Mouse (Mus musculus) right cerebral cortex, adult 18-20 months (tissue): ENCODE data around the gene Grn.
"Not testable (repeated sequence)": the region's sequence is repeated elsewhere in the genome, so short reads cannot be mapped to it uniquely, and the experiment has no call there.

ENCODE experiments used
- DNase-seq: peaks from one replicate; pipeline ENCODE4 v3.0.0; 2022; ENCODE audit warnings: mixed read lengths

The Grn gene

DNA sequence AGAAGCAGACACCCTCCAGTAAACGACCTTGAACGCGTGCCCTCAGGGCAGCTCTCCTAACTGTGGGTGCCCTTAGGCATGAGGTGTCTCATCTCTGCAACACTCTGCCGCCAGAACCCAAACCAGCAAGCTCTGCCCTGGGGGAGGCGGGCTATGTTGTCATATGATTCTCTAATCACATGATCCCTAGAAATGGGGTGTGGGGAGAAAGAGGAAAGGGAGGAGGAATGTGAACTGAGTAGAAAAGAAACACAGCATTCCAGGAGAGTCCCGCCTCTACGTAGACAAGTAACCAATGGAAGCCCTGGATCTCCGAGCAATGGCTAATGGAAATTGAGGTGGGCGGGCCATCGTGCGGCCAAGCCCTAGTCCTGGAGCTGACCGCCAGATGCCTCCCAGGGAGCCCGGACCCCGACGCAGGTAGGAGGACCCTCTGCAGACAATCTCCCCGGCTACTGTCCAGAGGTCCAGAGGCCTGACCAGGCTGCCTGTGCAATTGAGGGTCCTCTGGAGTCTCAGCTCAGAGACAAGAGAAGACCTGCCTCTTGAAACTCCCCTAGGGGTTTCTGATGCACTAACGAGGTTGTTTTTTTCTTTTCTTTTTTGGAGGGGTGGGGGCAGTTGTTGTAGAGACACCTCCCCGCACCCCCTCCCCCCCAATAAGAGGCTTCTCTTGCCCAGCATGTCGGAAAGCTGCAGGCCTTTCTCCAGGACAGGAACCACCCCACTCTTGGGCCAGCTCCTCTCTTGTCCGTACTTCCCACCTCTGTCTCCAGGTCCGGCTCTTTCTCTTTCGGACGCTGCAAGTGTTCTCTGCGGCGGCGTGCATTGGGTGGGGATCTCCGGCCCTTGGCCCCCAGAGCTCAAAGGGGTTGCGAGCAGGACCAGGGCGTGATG lies at the start of gene Grn:
Gene Grn (plus strand): TSS at position 195 of the 897 bp plus-strand sequence.
- peak; percentile 95 for DNase-seq

DNA sequence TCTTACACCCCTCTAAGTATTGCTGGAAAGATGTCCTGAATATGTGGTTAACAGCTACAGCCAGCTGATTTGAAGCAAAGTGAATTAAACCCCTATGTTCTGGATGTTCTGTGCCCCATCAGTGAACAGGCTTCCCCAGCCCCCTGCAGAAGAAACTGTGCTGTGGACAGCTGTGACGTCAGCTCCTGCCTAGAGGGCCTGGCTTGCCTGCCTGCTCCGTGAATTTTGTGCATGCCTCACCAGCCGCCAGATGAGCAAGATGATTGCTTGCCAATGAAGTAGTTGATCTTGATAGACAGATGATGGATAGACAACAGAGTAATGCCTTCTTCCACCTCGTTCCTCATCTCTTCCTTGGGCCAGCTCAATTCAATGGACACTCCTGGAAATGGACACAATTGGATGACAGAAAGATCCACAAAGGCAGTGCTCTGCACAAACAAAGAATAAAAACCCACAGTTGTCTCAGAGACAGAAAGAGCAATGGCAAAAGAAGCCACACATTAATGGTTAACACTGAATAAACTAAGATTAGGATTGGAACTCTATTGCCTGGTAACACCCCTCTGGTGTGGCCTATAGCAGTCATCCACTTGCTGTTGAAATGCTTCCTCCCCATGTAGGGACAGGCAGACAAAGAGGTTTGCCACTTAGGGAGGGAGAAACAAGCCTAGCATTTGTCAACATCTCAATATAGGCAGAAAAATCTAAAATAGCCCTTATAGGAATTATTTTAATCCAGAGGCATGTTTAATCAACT lies 48.6 kb upstream of the Grn start:
- no peak for DNase-seq

- DNase-seq, result no peak
Measured at GRCm38 (mm10) chr11:102382794-102383193, 47.3 kb upstream of the Grn start.

DNA sequence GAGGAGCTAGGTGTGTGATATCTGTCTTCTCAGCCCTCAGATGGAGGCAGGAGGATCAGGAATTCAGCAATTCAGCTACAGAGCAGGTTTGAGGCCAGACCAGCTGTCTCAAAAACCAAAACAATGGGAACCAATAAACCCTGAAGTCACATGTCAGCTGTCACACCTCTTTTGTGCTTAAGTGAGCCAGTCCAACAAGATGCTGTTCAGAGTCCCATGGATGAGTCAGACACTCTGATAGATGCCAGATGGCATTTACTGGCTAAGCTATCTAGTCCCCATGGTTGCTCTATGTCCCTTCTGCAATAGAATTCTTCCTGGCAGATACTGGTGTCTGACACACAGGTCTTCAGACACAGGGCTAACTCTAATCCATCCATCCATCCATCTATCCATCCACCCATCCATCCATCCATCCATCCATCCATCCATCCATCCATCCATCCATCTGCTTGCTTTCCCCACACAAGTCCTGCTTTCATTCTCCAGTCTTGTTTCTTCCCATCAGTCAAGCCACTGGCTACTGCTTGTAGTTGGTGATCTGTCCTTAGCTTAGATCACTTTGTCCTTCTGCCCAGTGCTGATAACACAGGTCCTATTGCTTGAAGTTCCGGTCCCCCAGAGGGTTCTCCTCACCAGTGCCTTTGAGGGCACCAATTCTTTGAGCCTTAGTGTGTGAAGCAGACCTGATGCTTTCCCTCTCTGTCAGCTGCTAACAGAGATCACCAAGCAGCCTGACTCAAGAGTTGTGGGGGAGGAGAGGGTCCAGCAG lies 46.6 kb upstream of the Grn start:
- peak; percentile 27 for DNase-seq

GRCm38 (mm10) chr11:102384418-102384817 lies 45.7 kb upstream of the Grn start:
- DNase-seq, result peak; percentile 52

GRCm38 (mm10) chr11:102385075-102385474 lies 45.0 kb upstream of the Grn start:
- no peak for DNase-seq

- no peak for DNase-seq
Measured at GRCm38 (mm10) chr11:102386121-102386520, 44.0 kb upstream of the Grn start.

DNA sequence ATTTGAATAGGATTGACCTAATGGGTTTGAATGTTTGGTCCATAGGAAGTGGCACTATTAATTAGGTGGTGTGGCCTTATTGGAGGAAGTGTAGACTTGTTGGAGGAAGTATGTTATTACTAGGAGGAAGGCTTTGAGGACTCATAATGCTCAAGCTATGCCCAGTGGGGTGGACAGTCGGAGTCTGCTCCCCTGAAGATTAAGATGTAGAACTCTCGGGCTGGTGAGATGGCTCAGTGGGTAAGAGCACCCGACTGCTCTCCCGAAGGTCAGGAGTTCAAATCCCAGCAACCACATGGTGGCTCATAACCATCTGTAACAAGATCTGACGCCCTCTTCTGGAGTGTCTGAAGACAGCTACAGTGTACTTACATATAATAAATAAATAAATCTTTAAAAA lies 40.7 kb upstream of the Grn start:
- not testable (repeated sequence) for DNase-seq

GRCm38 (mm10) chr11:102392441-102393237 lies 37.5 kb upstream of the Grn start:
- no peak for DNase-seq

GRCm38 (mm10) chr11:102393238-102393634 lies 36.9 kb upstream of the Grn start, which contains the start of gene Rundc3a:
TSS of gene Rundc3a (plus strand) at chr11:102393403.
- peak; percentile 96 for DNase-seq

- peak; percentile 50 for DNase-seq
Measured at GRCm38 (mm10) chr11:102393719-102394420, 36.2 kb upstream of the Grn start.

- no peak for DNase-seq
Measured at GRCm38 (mm10) chr11:102394421-102395124, 35.5 kb upstream of the Grn start.

GRCm38 (mm10) chr11:102395250-102395649 lies 34.9 kb upstream of the Grn start:
- peak; percentile 21 for DNase-seq

GRCm38 (mm10) chr11:102396263-102396662 lies 33.9 kb upstream of the Grn start:
- no peak for DNase-seq

GRCm38 (mm10) chr11:102396671-102397141 lies 33.4 kb upstream of the Grn start:
- peak; percentile 76 for DNase-seq

DNA sequence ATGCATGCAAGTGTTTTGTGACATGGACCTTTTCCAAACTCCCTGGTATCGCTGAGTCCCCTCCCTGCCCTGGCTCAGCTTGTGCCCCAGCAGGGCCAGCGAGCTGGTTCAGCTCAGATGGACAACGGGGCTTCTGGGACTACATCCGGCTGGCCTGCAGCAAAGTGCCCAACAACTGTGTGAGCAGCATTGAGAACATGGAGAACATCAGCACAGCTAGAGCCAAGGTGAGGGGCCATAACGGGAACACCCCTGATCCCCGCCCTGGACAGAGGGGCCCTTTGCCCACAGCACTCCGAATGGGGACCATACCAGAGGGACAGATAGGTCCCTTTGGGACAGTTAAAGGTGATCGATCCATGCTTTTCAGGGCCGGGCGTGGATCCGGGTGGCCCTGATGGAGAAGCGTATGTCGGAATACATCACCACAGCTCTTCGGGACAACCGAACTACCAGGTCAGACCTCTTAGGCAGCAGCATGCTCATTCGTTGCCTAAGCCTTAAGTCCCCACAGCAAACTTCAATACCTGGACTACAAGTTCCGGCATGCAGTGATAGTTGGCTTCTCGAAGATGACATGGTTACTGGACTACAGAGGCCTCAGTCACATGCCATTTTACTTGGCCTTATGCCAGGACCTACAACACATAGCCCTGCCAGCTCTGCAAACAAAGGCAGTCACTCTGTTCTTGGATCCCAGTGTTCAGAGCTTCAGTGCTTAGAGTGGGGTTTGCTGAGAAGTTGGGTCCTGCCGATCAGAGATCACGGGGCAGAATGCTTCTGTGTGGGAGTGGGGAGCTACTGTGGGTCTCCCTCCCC lies 31.9 kb upstream of the Grn start:
- DNase-seq, result peak; percentile 56

DNA sequence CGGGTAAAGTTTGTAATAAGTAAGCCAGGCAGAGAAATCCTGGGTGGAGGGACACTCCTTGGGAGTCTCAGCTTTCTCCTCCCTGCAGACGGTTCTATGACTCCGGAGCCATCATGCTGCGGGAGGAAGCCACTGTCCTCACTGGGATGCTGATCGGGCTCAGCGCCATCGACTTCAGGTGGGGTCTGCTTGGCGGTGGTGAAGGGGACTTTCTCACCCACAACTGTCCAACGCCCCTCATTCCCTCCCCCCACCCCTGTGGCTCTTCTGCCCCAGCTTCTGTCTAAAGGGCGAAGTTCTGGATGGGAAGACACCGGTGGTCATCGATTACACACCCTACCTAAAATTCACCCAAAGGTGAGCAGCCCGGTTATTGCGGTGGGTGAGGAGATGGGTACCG lies 31.0 kb upstream of the Grn start:
- DNase-seq, result peak; percentile 15

- DNase-seq, result peak; percentile 64
Measured at GRCm38 (mm10) chr11:102399610-102400072, 30.5 kb upstream of the Grn start.

DNA sequence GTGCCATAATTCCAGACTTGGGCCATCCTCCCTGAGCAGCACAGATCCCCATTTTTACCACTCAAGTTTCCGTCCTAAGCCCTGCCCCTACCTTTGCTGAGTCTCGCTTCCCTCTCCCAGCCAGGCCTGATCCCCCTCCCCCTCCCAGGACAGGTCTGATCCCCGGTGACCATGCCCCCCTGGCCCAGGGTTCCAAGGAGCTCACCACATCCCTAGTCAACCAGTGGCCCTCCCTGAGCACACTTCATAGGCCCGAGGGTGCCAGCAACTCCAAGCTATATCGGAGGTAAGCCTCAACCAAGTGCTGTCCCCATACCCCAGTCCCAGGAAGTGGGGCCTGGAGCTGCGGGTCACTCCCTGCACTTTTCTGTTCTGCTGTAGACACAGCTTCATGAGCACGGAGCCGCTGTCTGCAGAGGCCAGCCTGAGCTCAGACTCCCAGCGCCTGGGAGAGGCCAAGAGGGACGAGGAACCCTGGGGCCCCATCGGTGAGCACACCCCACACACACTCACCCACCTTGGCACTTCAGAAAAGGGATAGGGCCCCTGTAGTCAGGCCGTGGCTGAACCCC lies 29.5 kb upstream of the Grn start:
- no peak for DNase-seq
